Mouse (Mus musculus): ENCODE measurements at regions not wholly inside any gene's neighbourhood (a gene's known extent, or its start where the extent isn't known, plus 50 kb on each side); places are given as distances from the start of the nearest gene placed in this dataset.

GRCm38 (mm10) chr7:138758386-138758785, 87.5 kb upstream of the Ppp2r2d start:
- no peak for DNase-seq

- no peak for DNase-seq
Measured at GRCm38 (mm10) chr7:138748442-138748841, 97.4 kb upstream of the Ppp2r2d start.

- no peak for DNase-seq
Measured at GRCm38 (mm10) chr7:138746616-138747015, 99.3 kb upstream of the Ppp2r2d start.

- no peak for DNase-seq
Measured at GRCm38 (mm10) chr7:138742516-138742845, 103.4 kb upstream of the Ppp2r2d start.

- DNase-seq = no peak
Measured at GRCm38 (mm10) chr7:138741816-138742515, 103.9 kb upstream of the Ppp2r2d start.

- peak; percentile 5 to 49 for DNase-seq
Measured at GRCm38 (mm10) chr7:138734254-138734653, 111.6 kb upstream of the Ppp2r2d start.

- DNase-seq = no peak
Measured at GRCm38 (mm10) chr7:138724829-138725228, 121.0 kb upstream of the Ppp2r2d start.

GRCm38 (mm10) chr7:138719608-138720007, 126.3 kb upstream of the Ppp2r2d start:
- DNase-seq = no peak

- no peak for DNase-seq
Measured at GRCm38 (mm10) chr7:138719115-138719514, 126.8 kb upstream of the Ppp2r2d start.

GRCm38 (mm10) chr7:138714731-138715130, 131.1 kb upstream of the Ppp2r2d start:
- DNase-seq = no peak

GRCm38 (mm10) chr7:138708373-138708772, 137.5 kb upstream of the Ppp2r2d start:
- DNase-seq = no peak

- DNase-seq = peak in 1 of 2 experiments; percentile 21
Measured at GRCm38 (mm10) chr7:138699599-138699998, 146.3 kb upstream of the Ppp2r2d start.

- no peak for DNase-seq
Measured at GRCm38 (mm10) chr7:138682161-138682560, 163.7 kb upstream of the Ppp2r2d start.

- DNase-seq = no peak
Measured at GRCm38 (mm10) chr7:138680530-138680929, 165.3 kb upstream of the Ppp2r2d start.

- DNase-seq = no peak
Measured at GRCm38 (mm10) chr7:138679575-138679974, 166.3 kb upstream of the Ppp2r2d start.

GRCm38 (mm10) chr7:138672959-138673358, 172.9 kb upstream of the Ppp2r2d start:
- no peak for DNase-seq

- no peak for DNase-seq
Measured at GRCm38 (mm10) chr7:138668337-138668736, 177.5 kb upstream of the Ppp2r2d start.

- DNase-seq = no peak
Measured at GRCm38 (mm10) chr7:138660124-138660523, 185.8 kb upstream of the Ppp2r2d start.

GRCm38 (mm10) chr7:138657521-138657920, 188.4 kb upstream of the Ppp2r2d start:
- DNase-seq = no peak

- DNase-seq = no peak
Measured at GRCm38 (mm10) chr7:138657076-138657475, 188.8 kb upstream of the Ppp2r2d start.

- DNase-seq = no peak
Measured at GRCm38 (mm10) chr7:138655940-138656339, 189.9 kb upstream of the Ppp2r2d start.

GRCm38 (mm10) chr7:138650946-138651345, 194.9 kb upstream of the Ppp2r2d start:
- no peak for DNase-seq

GRCm38 (mm10) chr7:138647636-138648035, 198.2 kb upstream of the Ppp2r2d start:
- no peak for DNase-seq

GRCm38 (mm10) chr7:138640492-138641165, 205.2 kb upstream of the Ppp2r2d start:
- no peak for DNase-seq
